ENCODE assay signal across 8 mouse cellular contexts in genomic region chr4:101647976-101648642, GRCm38 (mm10). TPM values are rescaled to one million over a fixed set of nuclear protein-coding genes. Genes with fewer than 3 reads are reported as not detected.
A peak's percentile ranks its signal among the peaks of the same experiment; 100 is the strongest.
DNase-seq lines count a peak whose midpoint lies in the region; ATAC-seq and TF ChIP-seq lines count a peak whose summit lies in the region.

No protein-coding gene starts in this region.

- peak overlapping the region; percentile 84 for H3K9ac ChIP-seq in embryonic facial prominence, embryonic 11.5 days (replicated peaks; ENCODE audit: low read length)
- H3K9ac ChIP-seq in hindbrain, embryonic 16.5 days (ENCODE audit: low read depth, low read length), result peak overlapping the region; percentile 94
- H3K9ac ChIP-seq in lung, postnatal 0 days (replicated peaks; ENCODE audit: low read depth), result peak overlapping the region; percentile 97

- peaks cover 49% of the 10 kb centered on the region for H3K4me1 ChIP-seq in megakaryocyte, embryonic 14.5 days
- no peaks in the 10 kb centered on the region; the same call in 1 of the 2 replicates for H3K4me1 ChIP-seq in embryonic facial prominence, embryonic 11.5 days (ENCODE audit: control insufficient read depth, insufficient read depth, low read length)
- H3K4me1 ChIP-seq in hindbrain, embryonic 16.5 days (ENCODE audit: control insufficient read depth, insufficient read depth, low read depth, low read length), result peaks cover 11% of the 10 kb centered on the region
- H3K4me1 ChIP-seq in lung, postnatal 0 days (ENCODE audit: insufficient read depth, low read depth, low read length), result peaks cover 9% of the 10 kb centered on the region; the same call in 1 of the 2 replicates

- ATAC-seq in megakaryocyte, adult 5-6 weeks (ENCODE audit: poor library complexity, severe bottlenecking), result no peak; the same call in 1 of the 2 replicates
- ATAC-seq in embryonic facial prominence, embryonic 11.5 days (replicated peaks; ENCODE audit: insufficient number of reproducible peaks, low FRiP score, low TSS enrichment, low read depth), result no peak
- no peak for ATAC-seq in hindbrain, embryonic 16.5 days
- ATAC-seq in lung, postnatal 0 days, result no peak

- H3K27ac ChIP-seq in embryonic facial prominence, embryonic 11.5 days (replicated peaks; ENCODE audit: low read depth, low read length), result peak overlapping the region; percentile 75
- peak overlapping the region; percentile 97 for H3K27ac ChIP-seq in hindbrain, embryonic 16.5 days (ENCODE audit: low read depth, low read length)
- H3K27ac ChIP-seq in lung, postnatal 0 days (ENCODE audit: low read length), result peak overlapping the region; percentile 98

- H3K4me2 ChIP-seq in embryonic facial prominence, embryonic 11.5 days (ENCODE audit: low read depth, low read length), result peak overlapping the region; percentile 48
- peak overlapping the region; percentile 63 for H3K4me2 ChIP-seq in hindbrain, embryonic 16.5 days (ENCODE audit: low read length)
- peak overlapping the region; percentile 60 for H3K4me2 ChIP-seq in lung, postnatal 0 days (replicated peaks; ENCODE audit: low read depth, low read length)

- TF ChIP-seq EP300 in lung, postnatal 0 days (IDR thresholded peaks at IDR 0.05), result no peak; the same call in 1 of the 2 replicates

- H3K4me3 ChIP-seq in megakaryocyte, embryonic 14.5 days (replicated peaks), result peak overlapping the region; percentile 95
- peak overlapping the region; percentile 66 for H3K4me3 ChIP-seq in embryonic facial prominence, embryonic 11.5 days (ENCODE audit: low read depth, low read length)
- H3K4me3 ChIP-seq in hindbrain, embryonic 16.5 days (ENCODE audit: low read length), result peak overlapping the region; percentile 91
- peak overlapping the region; percentile 94 for H3K4me3 ChIP-seq in lung, postnatal 0 days (ENCODE audit: low read depth, low read length)

- H3K36me3 ChIP-seq in megakaryocyte, embryonic 14.5 days (replicated peaks; ENCODE audit: low read length), result peaks cover 29% of the 10 kb centered on the region
- no peaks in the 10 kb centered on the region for H3K36me3 ChIP-seq in embryonic facial prominence, embryonic 11.5 days (replicated peaks; ENCODE audit: control insufficient read depth, insufficient read depth, low read depth, low read length)
- no peaks in the 10 kb centered on the region for H3K36me3 ChIP-seq in hindbrain, embryonic 16.5 days (ENCODE audit: control insufficient read depth, insufficient read depth, low read length)
- no peaks in the 10 kb centered on the region for H3K36me3 ChIP-seq in lung, postnatal 0 days (ENCODE audit: insufficient read depth, low read length)

- H3K27me3 ChIP-seq in megakaryocyte, embryonic 14.5 days (replicated peaks), result no peaks in the 10 kb centered on the region
- H3K27me3 ChIP-seq in embryonic facial prominence, embryonic 11.5 days (ENCODE audit: control insufficient read depth, insufficient read depth, low read length), result no peaks in the 10 kb centered on the region
- no peaks in the 10 kb centered on the region for H3K27me3 ChIP-seq in hindbrain, embryonic 16.5 days (replicated peaks; ENCODE audit: control insufficient read depth, insufficient read depth, low read length)
- H3K27me3 ChIP-seq in lung, postnatal 0 days (replicated peaks; ENCODE audit: insufficient read depth, low read length), result no peaks in the 10 kb centered on the region

- DNase-seq in embryonic facial prominence, embryonic 11.5 days (ENCODE audit: low spot score), result peak; percentile 54
- DNase-seq in lung, postnatal 0 days (ENCODE audit: low spot score), result peak; percentile 39
- DNase-seq in cerebellum, postnatal 25 days, result no peak
- DNase-seq in right cerebral cortex, postnatal 10 days (ENCODE audit: low spot score in 2 of 2), result no peak
- no peak for DNase-seq in frontal cortex, adult 2 months (ENCODE audit: extremely low spot score in 1 of 2, low spot score in 1 of 2)

- H3K9me3 ChIP-seq in megakaryocyte, embryonic 14.5 days, result no peaks in the 10 kb centered on the region
- H3K9me3 ChIP-seq in embryonic facial prominence, embryonic 11.5 days (replicated peaks; ENCODE audit: control insufficient read depth, low read length), result no peaks in the 10 kb centered on the region
- no peaks in the 10 kb centered on the region for H3K9me3 ChIP-seq in hindbrain, embryonic 16.5 days (ENCODE audit: control insufficient read depth, low read length)
- no peaks in the 10 kb centered on the region for H3K9me3 ChIP-seq in lung, postnatal 0 days (ENCODE audit: low read length)

- TF ChIP-seq CTCF in lung, postnatal 0 days (IDR thresholded peaks at IDR 0.05), result no peak

- WGBS in embryonic facial prominence, embryonic 11.5 days, result 1% methylated on average over 20 of the region's 20 CpGs
- 1% methylated on average over 20 of the region's 20 CpGs for WGBS in hindbrain, embryonic 16.5 days
- WGBS in lung, postnatal 0 days, result 1% methylated on average over 19 of the region's 20 CpGs

RNA-seq across cellular contexts. Expression of gene Leprot, which starts 0.6 kb away (rescaled TPM):
- polyA plus RNA-seq in megakaryocyte, embryonic 14.5 days (2012; ENCODE audit: insufficient read depth, low replicate concordance), result 4.6 TPM in 1 of 2 replicates, not detected in the other
- 67.5 and 69.0 TPM in 2 replicates for total RNA-seq in megakaryocyte, adult 5-6 weeks (2015)
- total RNA-seq in megakaryocyte, adult 5-6 weeks (2017), result 105 and 107 TPM in 2 replicates
- 79.0 and 80.9 TPM in 2 replicates for polyA plus RNA-seq in embryonic facial prominence, embryonic 11.5 days (2014; fragmentation: Nextera tagmentation; extraction: Ambion mirVana)
- polyA plus RNA-seq in hindbrain, embryonic 16.5 days (2015; fragmentation: Nextera tagmentation; extraction: Ambion mirVana), result 89.6 and 96.6 TPM in 2 replicates
- 144 TPM in 2 replicates for polyA plus RNA-seq in lung, postnatal 0 days (2015; fragmentation: Nextera tagmentation; extraction: Ambion mirVana)
- polyA plus RNA-seq in frontal cortex, adult 2 months (2012; rRNA removed), result 38.8 and 39.0 TPM in 2 replicates

Comparison
In these comparisons a context has a peak if more than half of its experiments do, and no peak if none do; other contexts are left out.
1. DNase-seq: peak in embryonic facial prominence, embryonic 11.5 days (single experiment) and lung, postnatal 0 days (single experiment); none in cerebellum, postnatal 25 days (0 of 2), right cerebral cortex, postnatal 10 days (0 of 2) and frontal cortex, adult 2 months (0 of 2).
2. Peak in every context shown above with its lines, with median percentiles within 50 percentile points of each other: H3K4me3 ChIP-seq, H3K27ac ChIP-seq, H3K4me2 ChIP-seq and H3K9ac ChIP-seq.